ENCODE assay signal across 9 mouse cellular contexts in genomic region chr11:100724919-100725512, GRCm38 (mm10). TPM values are rescaled to one million over a fixed set of nuclear protein-coding genes. Genes with fewer than 3 reads are reported as not detected.
DNase-seq lines count a peak whose midpoint lies in the region; ATAC-seq and TF ChIP-seq lines count a peak whose summit lies in the region.
"Had no signal": no experiment of that assay in that cellular context is flagged by ENCODE, and none has a peak within 500 bp of the region (broad histone marks: within the 10 kb centered on the region; RNA-seq: fewer than 3 reads in every experiment).

No protein-coding gene starts in this region.

- no peak for ATAC-seq in forebrain, embryonic 12.5 days (ENCODE audit: low FRiP score)
- ATAC-seq in intestine, embryonic 16.5 days, result peak; percentile 54
- ATAC-seq in erythroid progenitor cell, adult 5-6 weeks (replicated peaks; ENCODE audit: low FRiP score, poor library complexity, severe bottlenecking), result no peak

- peak overlapping the region; percentile 54 for H3K27ac ChIP-seq in forebrain, embryonic 10.5 days
- H3K27ac ChIP-seq in forebrain, embryonic 12.5 days, result no peak overlapping the region
- peak overlapping the region; percentile 61 for H3K27ac ChIP-seq in cortical plate, adult 2 months (ENCODE audit: insufficient read depth, low read length)
- peak overlapping the region; percentile 76 for H3K27ac ChIP-seq in intestine, embryonic 16.5 days (ENCODE audit: low read length)

- no peak for TF ChIP-seq CTCF in cortical plate, adult 2 months (IDR thresholded peaks at IDR 0.05; ENCODE audit: extremely low read depth, insufficient read depth, low read length)

- peaks cover 45% of the 10 kb centered on the region for H3K4me1 ChIP-seq in forebrain, embryonic 10.5 days
- H3K4me1 ChIP-seq in forebrain, embryonic 12.5 days, result peaks cover 22% of the 10 kb centered on the region
- peaks cover 18% of the 10 kb centered on the region for H3K4me1 ChIP-seq in cortical plate, adult 2 months (ENCODE audit: control insufficient read depth, insufficient read depth, low read length)
- peaks cover 43% of the 10 kb centered on the region for H3K4me1 ChIP-seq in intestine, embryonic 16.5 days (ENCODE audit: control insufficient read depth, insufficient read depth, low read length)

- no peaks in the 10 kb centered on the region for H3K27me3 ChIP-seq in forebrain, embryonic 10.5 days (ENCODE audit: poor library complexity, severe bottlenecking)
- no peaks in the 10 kb centered on the region for H3K27me3 ChIP-seq in forebrain, embryonic 12.5 days
- H3K27me3 ChIP-seq in intestine, embryonic 16.5 days (replicated peaks; ENCODE audit: control insufficient read depth, insufficient read depth, low read length), result no peaks in the 10 kb centered on the region

- H3K9me3 ChIP-seq in forebrain, embryonic 10.5 days, result no peaks in the 10 kb centered on the region
- no peaks in the 10 kb centered on the region for H3K9me3 ChIP-seq in forebrain, embryonic 12.5 days
- no peaks in the 10 kb centered on the region for H3K9me3 ChIP-seq in intestine, embryonic 16.5 days (ENCODE audit: control insufficient read depth, low read length)

- H3K9ac ChIP-seq in forebrain, embryonic 12.5 days, result no peak overlapping the region
- peak overlapping the region; percentile 9; the same call in 1 of the 2 replicates for H3K9ac ChIP-seq in intestine, embryonic 16.5 days (ENCODE audit: low read depth, low read length)

- H3K36me3 ChIP-seq in forebrain, embryonic 10.5 days (replicated peaks), result peaks cover 36% of the 10 kb centered on the region
- H3K36me3 ChIP-seq in forebrain, embryonic 12.5 days (replicated peaks), result peaks cover 12% of the 10 kb centered on the region; the same call in 1 of the 2 replicates
- H3K36me3 ChIP-seq in intestine, embryonic 16.5 days (ENCODE audit: control insufficient read depth, insufficient read depth, low read length), result no peaks in the 10 kb centered on the region

- WGBS in forebrain, embryonic 10.5 days, result 54% methylated on average over 5 of the region's 5 CpGs
- 62% methylated on average over 5 of the region's 5 CpGs for WGBS in forebrain, embryonic 12.5 days
- 20% methylated on average over 5 of the region's 5 CpGs for WGBS in intestine, embryonic 16.5 days

- no peak for TF ChIP-seq POLR2A in cortical plate, adult 2 months (IDR thresholded peaks at IDR 0.05; ENCODE audit: extremely low read depth, insufficient read depth, low read length)

- DNase-seq in forebrain, embryonic 10.5 days (ENCODE audit: extremely low spot score, low spot score), result no peak
- DNase-seq in lung, postnatal 10 days, result peak; percentile 75
- DNase-seq in frontal cortex, postnatal 36 days (ENCODE audit: low spot score in 2 of 2), result no peak
- no peak for DNase-seq in layer of hippocampus, adult 9-10 months (ENCODE audit: low spot score)

- no peak overlapping the region for H3K4me2 ChIP-seq in forebrain, embryonic 12.5 days
- H3K4me2 ChIP-seq in intestine, embryonic 16.5 days (ENCODE audit: low read depth, low read length), result no peak overlapping the region

- H3K4me3 ChIP-seq in forebrain, embryonic 10.5 days, result no peak overlapping the region; the same call in 1 of the 2 replicates
- H3K4me3 ChIP-seq in forebrain, embryonic 12.5 days (replicated peaks), result no peak overlapping the region
- no peak overlapping the region for H3K4me3 ChIP-seq in cortical plate, adult 2 months (ENCODE audit: insufficient read depth, low read length)
- no peak overlapping the region for H3K4me3 ChIP-seq in intestine, embryonic 16.5 days (ENCODE audit: low read length)

RNA-seq across cellular contexts. Expression of gene Hspb9, which starts 11.4 kb away (rescaled TPM):
- 0.24 and 0.30 TPM in 2 replicates for polyA plus RNA-seq in forebrain, embryonic 10.5 days (2016; fragmentation: Nextera tagmentation; extraction: Ambion mirVana)
- 0.52 TPM in 1 of 2 replicates, not detected in the other for polyA plus RNA-seq in forebrain, embryonic 12.5 days (2016; fragmentation: Nextera tagmentation; extraction: Ambion mirVana)
- 0.19 TPM in 1 of 2 replicates, not detected in the other for polyA plus RNA-seq in cortical plate, adult 2 months (2012; rRNA removed)
- polyA plus RNA-seq in intestine, embryonic 16.5 days (2015; fragmentation: Nextera tagmentation; extraction: Ambion mirVana), result 0.29 TPM in 1 of 2 replicates, not detected in the other
- not detected in 2 replicates for total RNA-seq in erythroid progenitor cell, adult 5-6 weeks (2015; ENCODE audit: low replicate concordance)
- not detected in 2 replicates for total RNA-seq in erythroid progenitor cell, adult 5-6 weeks (2017; ENCODE audit: low replicate concordance)

RNA-seq across cellular contexts. Expression of gene Kat2a, which starts 12.8 kb away (rescaled TPM):
- 76.3 and 78.5 TPM in 2 replicates for polyA plus RNA-seq in forebrain, embryonic 10.5 days (2016; fragmentation: Nextera tagmentation; extraction: Ambion mirVana)
- 65.2 and 65.7 TPM in 2 replicates for polyA plus RNA-seq in forebrain, embryonic 12.5 days (2016; fragmentation: Nextera tagmentation; extraction: Ambion mirVana)
- polyA plus RNA-seq in cortical plate, adult 2 months (2012; rRNA removed), result 64.4 and 65.2 TPM in 2 replicates
- polyA plus RNA-seq in intestine, embryonic 16.5 days (2015; fragmentation: Nextera tagmentation; extraction: Ambion mirVana), result 38.7 and 40.7 TPM in 2 replicates
- 2.5 and 11.2 TPM in 2 replicates for total RNA-seq in erythroid progenitor cell, adult 5-6 weeks (2015; ENCODE audit: low replicate concordance)
- total RNA-seq in erythroid progenitor cell, adult 5-6 weeks (2017; ENCODE audit: low replicate concordance), result 1.9 and 2.6 TPM in 2 replicates

RNA-seq across cellular contexts. Expression of gene Rab5c, which starts 13.0 kb away (rescaled TPM):
- 13.2 and 14.9 TPM in 2 replicates for polyA plus RNA-seq in forebrain, embryonic 10.5 days (2016; fragmentation: Nextera tagmentation; extraction: Ambion mirVana)
- 18.2 and 25.2 TPM in 2 replicates for polyA plus RNA-seq in forebrain, embryonic 12.5 days (2016; fragmentation: Nextera tagmentation; extraction: Ambion mirVana)
- 196 and 207 TPM in 2 replicates for polyA plus RNA-seq in cortical plate, adult 2 months (2012; rRNA removed)
- polyA plus RNA-seq in intestine, embryonic 16.5 days (2015; fragmentation: Nextera tagmentation; extraction: Ambion mirVana), result 41.1 and 41.6 TPM in 2 replicates
- total RNA-seq in erythroid progenitor cell, adult 5-6 weeks (2015; ENCODE audit: low replicate concordance), result 99.8 and 136 TPM in 2 replicates
- total RNA-seq in erythroid progenitor cell, adult 5-6 weeks (2017; ENCODE audit: low replicate concordance), result 80.2 and 110 TPM in 2 replicates

RNA-seq across cellular contexts. Expression of gene Dhx58, which starts 20.9 kb away (rescaled TPM):
- 3.1 and 3.8 TPM in 2 replicates for polyA plus RNA-seq in forebrain, embryonic 10.5 days (2016; fragmentation: Nextera tagmentation; extraction: Ambion mirVana)
- 2.1 and 2.6 TPM in 2 replicates for polyA plus RNA-seq in forebrain, embryonic 12.5 days (2016; fragmentation: Nextera tagmentation; extraction: Ambion mirVana)
- 3.3 and 3.7 TPM in 2 replicates for polyA plus RNA-seq in cortical plate, adult 2 months (2012; rRNA removed)
- 3.4 TPM in 2 replicates for polyA plus RNA-seq in intestine, embryonic 16.5 days (2015; fragmentation: Nextera tagmentation; extraction: Ambion mirVana)
- 6.8 and 7.5 TPM in 2 replicates for total RNA-seq in erythroid progenitor cell, adult 5-6 weeks (2015; ENCODE audit: low replicate concordance)
- 17.8 and 26.2 TPM in 2 replicates for total RNA-seq in erythroid progenitor cell, adult 5-6 weeks (2017; ENCODE audit: low replicate concordance)

RNA-seq across cellular contexts. Expression of gene Zfp385c, which starts 32.8 kb away (rescaled TPM):
- polyA plus RNA-seq in forebrain, embryonic 10.5 days (2016; fragmentation: Nextera tagmentation; extraction: Ambion mirVana), result 0.28 and 0.41 TPM in 2 replicates
- polyA plus RNA-seq in forebrain, embryonic 12.5 days (2016; fragmentation: Nextera tagmentation; extraction: Ambion mirVana), result 0.12 and 0.61 TPM in 2 replicates
- polyA plus RNA-seq in cortical plate, adult 2 months (2012; rRNA removed), result 0.17 and 0.62 TPM in 2 replicates
- 0.20 and 0.31 TPM in 2 replicates for polyA plus RNA-seq in intestine, embryonic 16.5 days (2015; fragmentation: Nextera tagmentation; extraction: Ambion mirVana)
- total RNA-seq in erythroid progenitor cell, adult 5-6 weeks (2015; ENCODE audit: low replicate concordance), result not detected in 2 replicates
- not detected in 2 replicates for total RNA-seq in erythroid progenitor cell, adult 5-6 weeks (2017; ENCODE audit: low replicate concordance)
- polyA plus RNA-seq: C2C12 had no signal
